Mouse (Mus musculus): ENCODE results near the gene Syt16. TPM values are rescaled to one million over a fixed set of nuclear protein-coding genes. Genes with fewer than 3 reads are reported as not detected.

The Syt16 gene
- polyA plus RNA-seq, 1 experiment from 2014 or later: 11.2 TPM

- Histone ChIP-seq H3K4me1 (replicated peaks; ENCODE audit: control insufficient read depth, insufficient read depth) (no peaks in the 10 kb centered on the region), H3K9me3 (ENCODE audit: control insufficient read depth, low read length) (no peaks in the 10 kb centered on the region), H3K4me3 (ENCODE audit: low read depth, low read length) (no peak overlapping the region), H3K27me3 (ENCODE audit: control insufficient read depth, insufficient read depth, low read length) (no peaks in the 10 kb centered on the region), H3K4me2 (replicated peaks; ENCODE audit: low read depth) (0 out of 2 replicates have a peak overlapping the region, but pooled peaks have one; percentile 4), H3K36me3 (ENCODE audit: control insufficient read depth, insufficient read depth, low read length) (no peaks in the 10 kb centered on the region), H3K9ac (ENCODE audit: low read length) (no peak overlapping the region), H3K27ac (replicated peaks) (peak overlapping the region; percentile 79)
- TF ChIP-seq CTCF (IDR thresholded peaks at IDR 0.05; ENCODE audit: low read depth): no peak
- no peak for TF ChIP-seq EP300 (optimal IDR thresholded peaks at IDR 0.05)
- peak; percentile 30 for DNase-seq (ENCODE audit: low spot score)
- peak; percentile 68 for ATAC-seq (ENCODE audit: low FRiP score, low TSS enrichment)
- 58% methylated on average over 5 of the region's 5 CpGs for WGBS
Measured at GRCm38 (mm10) chr12:74094701-74095100, 97.2 kb downstream of the Syt16 start.

- H3K36me3 ChIP-seq (ENCODE audit: control insufficient read depth, insufficient read depth, low read length): no peaks in the 10 kb centered on the region
- TF ChIP-seq EP300 (optimal IDR thresholded peaks at IDR 0.05): no peak
- TF ChIP-seq CTCF (IDR thresholded peaks at IDR 0.05; ENCODE audit: low read depth): no peak
- no peak overlapping the region for H3K4me3 ChIP-seq (ENCODE audit: low read depth, low read length)
- no peaks in the 10 kb centered on the region for H3K9me3 ChIP-seq (ENCODE audit: control insufficient read depth, low read length)
- no peak overlapping the region for H3K27ac ChIP-seq (replicated peaks)
- 54% methylated on average over 8 of the region's 8 CpGs for WGBS
- no peaks in the 10 kb centered on the region for H3K4me1 ChIP-seq (replicated peaks; ENCODE audit: control insufficient read depth, insufficient read depth)
- no peaks in the 10 kb centered on the region for H3K27me3 ChIP-seq (ENCODE audit: control insufficient read depth, insufficient read depth, low read length)
- no peak overlapping the region for H3K4me2 ChIP-seq (replicated peaks; ENCODE audit: low read depth)
- ATAC-seq (ENCODE audit: low FRiP score, low TSS enrichment): no peak
- no peak for DNase-seq (ENCODE audit: low spot score)
- no peak overlapping the region for H3K9ac ChIP-seq (ENCODE audit: low read length)
Measured at GRCm38 (mm10) chr12:74098572-74099290, 101.3 kb downstream of the Syt16 start.

DNA sequence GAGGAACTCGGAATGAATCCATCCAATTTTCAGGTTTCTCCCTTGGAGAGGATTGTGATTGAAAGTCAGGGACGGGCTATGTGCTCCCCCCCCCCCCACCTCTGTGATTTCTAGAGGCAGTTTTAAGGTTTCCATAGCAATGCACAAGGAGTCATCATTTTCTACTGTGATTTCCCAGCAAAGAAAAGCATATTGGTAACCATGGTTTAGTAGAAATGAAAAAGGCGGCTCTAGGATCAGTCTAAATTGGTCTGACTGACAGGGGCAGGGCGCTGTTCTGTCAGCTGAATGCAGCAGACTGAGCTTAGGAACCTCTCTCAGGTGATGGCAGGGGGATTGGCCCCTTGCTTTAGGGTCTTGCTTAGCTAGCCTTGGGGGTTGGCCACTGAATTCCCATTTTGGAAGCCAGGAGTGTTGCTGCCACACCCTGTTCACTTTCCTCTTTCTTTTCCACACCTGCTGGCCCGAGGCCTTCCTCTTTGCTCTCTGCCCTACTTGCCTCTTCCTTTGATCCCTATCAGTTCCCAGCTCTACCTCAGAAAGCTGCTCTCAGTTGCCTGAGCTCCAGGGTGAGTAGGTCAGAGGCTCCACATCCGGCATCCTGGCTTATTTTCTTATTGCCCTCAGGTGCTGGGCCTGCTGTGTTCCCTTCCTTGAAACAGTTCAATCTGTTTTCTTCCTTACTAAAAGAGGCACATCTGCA, 108.5 kb downstream of the Syt16 start:
- TF ChIP-seq EP300 (optimal IDR thresholded peaks at IDR 0.05) (no peak), CTCF (IDR thresholded peaks at IDR 0.05; ENCODE audit: low read depth) (no peak)
- WGBS: 74% methylated on average over 6 of the region's 6 CpGs
- ATAC-seq (ENCODE audit: low FRiP score, low TSS enrichment): no peak

DNA sequence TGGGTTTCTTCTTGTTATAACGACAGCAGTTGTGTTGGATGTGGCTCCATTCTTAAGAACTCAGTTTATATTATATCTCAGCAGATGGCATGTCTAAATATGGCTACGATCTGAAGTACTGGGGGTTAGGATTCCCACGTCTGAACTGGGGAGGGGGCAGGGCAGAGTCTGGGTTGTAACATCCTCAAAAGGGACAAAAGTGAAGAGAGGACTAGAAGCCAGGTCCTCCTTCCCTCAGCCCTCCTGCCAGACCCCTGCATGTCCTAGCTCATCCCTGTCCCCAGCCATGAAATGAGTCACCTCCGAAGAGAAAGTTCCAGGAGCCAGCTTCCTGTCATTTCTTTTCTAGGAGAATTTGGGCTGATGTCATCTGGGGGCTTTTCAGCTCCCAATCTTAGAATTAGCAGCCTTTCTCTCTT, 111.2 kb downstream of the Syt16 start:
- 38% methylated on average over 4 of the region's 4 CpGs for WGBS
- no peak overlapping the region for H3K4me2 ChIP-seq (replicated peaks; ENCODE audit: low read depth)
- H3K27me3 ChIP-seq (ENCODE audit: control insufficient read depth, insufficient read depth, low read length): no peaks in the 10 kb centered on the region
- H3K9ac ChIP-seq (ENCODE audit: low read length): no peak overlapping the region
- DNase-seq (ENCODE audit: low spot score) (no peak), ATAC-seq (ENCODE audit: low FRiP score, low TSS enrichment) (no peak)
- no peak overlapping the region for H3K4me3 ChIP-seq (ENCODE audit: low read depth, low read length)
- TF ChIP-seq EP300 (optimal IDR thresholded peaks at IDR 0.05): no peak
- no peak for TF ChIP-seq CTCF (IDR thresholded peaks at IDR 0.05; ENCODE audit: low read depth)
- H3K27ac ChIP-seq (replicated peaks): no peak overlapping the region
- no peaks in the 10 kb centered on the region for H3K4me1 ChIP-seq (replicated peaks; ENCODE audit: control insufficient read depth, insufficient read depth)
- no peaks in the 10 kb centered on the region for H3K36me3 ChIP-seq (ENCODE audit: control insufficient read depth, insufficient read depth, low read length)
- no peaks in the 10 kb centered on the region for H3K9me3 ChIP-seq (ENCODE audit: control insufficient read depth, low read length)

More for the DNA sequence above, 108.5 kb downstream of the Syt16 start:
- H3K27me3 ChIP-seq (ENCODE audit: control insufficient read depth, insufficient read depth, low read length): no peaks in the 10 kb centered on the region
- H3K9me3 ChIP-seq (ENCODE audit: control insufficient read depth, low read length): no peaks in the 10 kb centered on the region
- no peak overlapping the region for H3K27ac ChIP-seq (replicated peaks)
- H3K36me3 ChIP-seq (ENCODE audit: control insufficient read depth, insufficient read depth, low read length): no peaks in the 10 kb centered on the region
- H3K4me3 ChIP-seq (ENCODE audit: low read depth, low read length): no peak overlapping the region
- DNase-seq (ENCODE audit: low spot score): no peak
- H3K9ac ChIP-seq (ENCODE audit: low read length): no peak overlapping the region
- no peaks in the 10 kb centered on the region for H3K4me1 ChIP-seq (replicated peaks; ENCODE audit: control insufficient read depth, insufficient read depth)
- no peak overlapping the region for H3K4me2 ChIP-seq (replicated peaks; ENCODE audit: low read depth)

- no peaks in the 10 kb centered on the region for H3K9me3 ChIP-seq (ENCODE audit: control insufficient read depth, low read length)
- H3K36me3 ChIP-seq (ENCODE audit: control insufficient read depth, insufficient read depth, low read length): no peaks in the 10 kb centered on the region
- H3K27me3 ChIP-seq (ENCODE audit: control insufficient read depth, insufficient read depth, low read length): no peaks in the 10 kb centered on the region
- no peak overlapping the region for H3K27ac ChIP-seq (replicated peaks)
- no peak for TF ChIP-seq EP300 (optimal IDR thresholded peaks at IDR 0.05)
- no peak for TF ChIP-seq CTCF (IDR thresholded peaks at IDR 0.05; ENCODE audit: low read depth)
- DNase-seq (ENCODE audit: low spot score): no peak
- H3K4me1 ChIP-seq (replicated peaks; ENCODE audit: control insufficient read depth, insufficient read depth): no peaks in the 10 kb centered on the region
- H3K4me3 ChIP-seq (ENCODE audit: low read depth, low read length): no peak overlapping the region
- 87% methylated on average over 10 of the region's 10 CpGs for WGBS
- ATAC-seq (ENCODE audit: low FRiP score, low TSS enrichment): no peak
- no peak overlapping the region for H3K9ac ChIP-seq (ENCODE audit: low read length)
- H3K4me2 ChIP-seq (replicated peaks; ENCODE audit: low read depth): no peak overlapping the region
Measured at GRCm38 (mm10) chr12:74109462-74110068, 112.1 kb downstream of the Syt16 start.
